Mouse (Mus musculus) brain, embryonic 14.5 days (tissue): Measurements from ENCODE around the gene Capn1.

Experiments
- CTCF ChIP-seq: fragments of 200-500 bp; IDR thresholded peaks from 2 replicates; pipeline ENCODE4 v1.5.1; 2012; ENCODE audit warnings: inconsistent platforms, mild to moderate bottlenecking, moderate library complexity, borderline replicate concordance; ENCODE audit not compliant: insufficient read depth, insufficient read length; ENCODE audit errors: extremely low read depth
- POLR2A ChIP-seq: fragments of 200-500 bp; IDR thresholded peaks from 2 replicates; pipeline ENCODE4 v1.6.1; 2012; ENCODE audit warnings: mild to moderate bottlenecking, inconsistent platforms, borderline replicate concordance; ENCODE audit not compliant: poor library complexity, insufficient read depth, insufficient read length, severe bottlenecking; ENCODE audit errors: extremely low read depth

- no peak for TF ChIP-seq CTCF
- TF ChIP-seq POLR2A: no peak
These were observed 46.7 kb upstream of the Capn1 start for GRCm38 (mm10) chr19:6062418-6062817.
